Mouse (Mus musculus): ENCODE data around the gene 2310034G01Rik.

The 2310034G01Rik gene

GRCm38 (mm10) chr19:46350168-46350932 lies at the start of gene 2310034G01Rik:
Gene 2310034G01Rik (minus strand): TSS chr19:46350302.
- DNase-seq = peak; percentile 49 to 74

DNA sequence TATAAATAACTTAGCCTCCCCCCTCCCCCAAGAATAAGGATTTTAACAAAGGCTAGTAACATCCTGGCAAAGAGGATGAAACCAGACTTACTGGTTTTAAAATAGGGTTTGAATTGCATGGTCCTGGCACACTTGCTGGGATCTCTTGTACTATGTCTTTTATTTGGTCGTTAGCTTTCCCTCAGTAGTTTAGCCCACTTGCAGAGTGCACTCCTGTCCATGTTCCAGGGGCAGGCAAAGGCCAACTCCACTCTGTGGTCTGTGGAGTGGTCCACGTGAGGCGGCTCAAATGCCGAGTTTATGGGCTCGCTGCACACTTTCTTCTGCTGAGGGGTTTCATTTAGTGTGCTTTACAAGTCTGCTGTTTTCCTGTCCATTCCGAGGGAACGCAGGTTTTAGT lies 49.8 kb upstream of the 2310034G01Rik start:
- DNase-seq = no peak

- no peak for DNase-seq
These were observed 49.3 kb upstream of the 2310034G01Rik start for GRCm38 (mm10) chr19:46399372-46399771.

DNA sequence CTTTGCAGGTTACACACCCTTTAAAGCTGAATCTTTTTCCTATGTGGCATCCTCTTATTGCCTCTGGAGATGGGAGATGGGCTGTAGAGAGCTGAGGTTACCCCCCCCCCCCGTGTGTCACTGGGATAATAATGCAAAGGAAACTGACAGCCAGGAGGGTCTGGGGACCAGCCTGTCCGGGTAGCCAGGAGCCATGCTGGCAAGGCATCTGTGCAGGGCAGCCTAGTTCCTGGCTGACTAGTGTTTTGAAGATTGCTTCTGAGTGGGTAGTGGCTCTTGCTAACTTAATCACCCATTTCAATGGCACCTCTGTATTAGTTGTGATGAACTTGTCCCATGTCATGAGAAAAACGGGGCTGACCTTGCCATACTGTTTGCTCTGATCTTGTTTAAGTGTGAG lies 48.3 kb upstream of the 2310034G01Rik start:
- peak in 1 of 2 experiments; percentile 38 for DNase-seq

- peak in 1 of 2 experiments; percentile 38 for DNase-seq
These were observed 47.4 kb upstream of the 2310034G01Rik start for GRCm38 (mm10) chr19:46397436-46398001.

GRCm38 (mm10) chr19:46396686-46397435 lies 46.8 kb upstream of the 2310034G01Rik start, which contains the start of gene Sufu:
Gene Sufu (plus strand): TSS chr19:46396896.
- peak; percentile 98 for DNase-seq

DNA sequence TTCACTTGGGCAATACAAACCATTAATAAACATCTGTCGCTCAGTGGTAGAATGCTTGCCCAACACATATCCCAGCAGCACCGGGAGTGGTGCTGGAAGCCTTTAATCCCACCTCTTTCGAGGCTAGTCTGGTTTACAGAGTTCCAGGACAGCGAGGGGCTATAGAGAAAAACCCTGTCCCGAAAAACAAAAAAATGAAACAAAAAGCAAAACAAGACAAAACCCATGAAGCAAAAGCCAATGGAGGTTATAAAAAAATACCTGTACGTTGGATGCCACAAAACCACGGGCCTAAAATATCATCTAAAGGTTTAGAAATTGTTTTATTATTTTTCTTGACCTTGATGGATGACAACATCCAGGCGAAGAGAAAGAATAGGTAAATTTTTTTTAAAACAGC lies 46.0 kb upstream of the 2310034G01Rik start:
- DNase-seq = no peak

- DNase-seq = peak; percentile 97 to 98
These were observed 45.3 kb upstream of the 2310034G01Rik start, which contains the start of gene Actr1a for GRCm38 (mm10) chr19:46395109-46396009. Gene Actr1a (minus strand): TSS chr19:46395748.

- no peak for DNase-seq
These were observed 44.6 kb upstream of the 2310034G01Rik start for GRCm38 (mm10) chr19:46394712-46395108.

DNA sequence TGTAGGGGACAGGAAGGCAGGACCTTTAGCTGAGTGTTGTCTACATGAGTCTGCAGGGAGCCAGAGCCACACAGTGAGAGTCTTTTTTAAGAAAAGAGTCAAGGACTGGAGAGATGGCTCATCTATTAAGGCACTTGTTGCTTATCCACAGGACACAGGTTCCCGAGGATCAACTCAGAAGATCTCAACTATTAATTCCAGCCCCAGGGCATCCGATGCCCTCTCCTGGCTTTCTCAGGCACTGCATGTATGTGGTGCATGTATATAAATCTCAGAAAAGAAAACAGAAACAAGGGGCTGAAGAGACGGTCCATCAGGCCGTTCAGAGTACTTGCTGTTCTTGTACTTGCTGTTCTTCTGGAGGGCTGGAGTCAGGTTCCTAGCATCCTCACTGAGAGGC lies 41.9 kb upstream of the 2310034G01Rik start:
- peak in 1 of 2 experiments; percentile 61 for DNase-seq

- no peak for DNase-seq
These were observed 39.8 kb upstream of the 2310034G01Rik start for GRCm38 (mm10) chr19:46389872-46390271.

GRCm38 (mm10) chr19:46382275-46382674 lies 32.2 kb upstream of the 2310034G01Rik start:
- no peak for DNase-seq

DNA sequence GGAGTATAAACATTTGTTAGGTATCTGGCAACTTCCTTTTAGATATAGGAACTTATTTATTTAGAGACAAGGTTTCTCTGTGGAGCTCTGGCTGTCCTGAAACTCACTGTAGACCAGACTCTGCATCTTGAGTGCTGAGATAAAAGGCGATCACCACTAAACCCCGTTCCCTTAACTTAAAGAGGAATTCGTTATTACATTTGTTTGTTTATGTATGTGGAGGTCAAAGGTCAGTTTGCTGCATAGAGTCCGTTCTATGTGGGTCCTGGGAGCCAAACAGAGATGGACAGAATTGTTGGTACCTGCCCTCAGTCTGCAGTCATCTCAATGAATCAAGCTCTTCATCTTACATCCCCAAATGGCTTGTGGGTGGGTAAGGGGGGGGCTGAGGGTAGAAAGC lies 25.8 kb upstream of the 2310034G01Rik start:
- DNase-seq = no peak

- peak in 1 of 2 experiments; percentile 42 for DNase-seq
These were observed 25.4 kb upstream of the 2310034G01Rik start for GRCm38 (mm10) chr19:46375489-46375888.

GRCm38 (mm10) chr19:46374477-46375088 lies 24.5 kb upstream of the 2310034G01Rik start:
- DNase-seq = peak; percentile 44 to 48

- peak; percentile 76 to 83 for DNase-seq
These were observed 19.1 kb upstream of the 2310034G01Rik start for GRCm38 (mm10) chr19:46369204-46369603.

- no peak for DNase-seq
These were observed 17.9 kb upstream of the 2310034G01Rik start for GRCm38 (mm10) chr19:46367798-46368590.

DNA sequence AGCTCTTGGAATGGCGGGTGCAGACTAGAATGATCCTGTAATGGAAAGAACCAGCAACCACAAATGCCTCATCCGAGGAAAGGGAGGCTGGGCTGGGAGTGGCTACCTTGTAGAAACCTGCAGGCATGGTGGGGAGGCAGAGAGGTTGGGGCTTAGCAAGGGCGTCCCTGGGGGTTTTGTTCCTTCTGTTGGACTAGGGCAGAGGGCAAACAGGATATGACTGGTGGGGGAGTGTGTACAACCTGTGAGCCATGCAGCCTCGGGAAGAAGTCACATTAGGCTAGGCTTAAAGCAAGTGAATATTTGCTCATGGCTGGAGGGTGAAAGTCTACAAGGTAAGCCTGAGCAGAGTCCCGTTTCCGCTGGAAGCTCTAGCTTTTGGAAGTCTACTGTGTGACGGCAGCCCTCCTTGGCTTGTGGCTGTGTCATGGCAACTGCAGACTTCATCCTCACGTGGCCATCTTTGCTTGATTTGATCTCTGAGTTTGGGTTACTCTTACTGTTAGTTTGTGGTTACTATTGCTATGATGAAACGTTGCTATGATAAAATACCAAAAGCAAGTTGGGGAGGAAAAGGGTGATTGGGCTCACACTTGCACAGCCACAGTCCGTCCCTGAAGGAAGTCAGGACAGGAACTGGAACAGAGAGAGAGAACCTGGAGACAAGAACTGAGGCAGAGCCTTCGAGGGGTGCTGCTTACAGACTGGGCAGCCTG lies 13.3 kb upstream of the 2310034G01Rik start:
- no peak for DNase-seq

DNA sequence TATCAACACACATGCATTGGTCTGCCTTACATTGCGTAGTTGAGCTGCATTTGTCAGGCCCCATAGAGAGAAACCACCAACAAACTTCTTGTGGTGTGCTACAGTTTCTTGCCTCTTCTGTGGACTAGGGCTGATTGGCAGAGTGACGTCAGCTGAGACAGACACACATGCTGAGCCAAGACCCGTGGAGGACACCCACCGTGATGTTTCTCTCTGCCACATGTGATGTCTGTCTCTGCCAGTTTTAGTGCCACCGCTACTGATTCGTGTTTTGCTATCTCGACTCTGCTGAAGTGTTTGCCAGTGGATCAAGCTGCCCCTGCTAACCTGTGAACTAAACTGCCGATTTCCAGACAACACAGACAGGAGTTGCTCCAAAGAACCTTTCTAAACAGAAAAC lies 12.0 kb upstream of the 2310034G01Rik start:
- no peak for DNase-seq

DNA sequence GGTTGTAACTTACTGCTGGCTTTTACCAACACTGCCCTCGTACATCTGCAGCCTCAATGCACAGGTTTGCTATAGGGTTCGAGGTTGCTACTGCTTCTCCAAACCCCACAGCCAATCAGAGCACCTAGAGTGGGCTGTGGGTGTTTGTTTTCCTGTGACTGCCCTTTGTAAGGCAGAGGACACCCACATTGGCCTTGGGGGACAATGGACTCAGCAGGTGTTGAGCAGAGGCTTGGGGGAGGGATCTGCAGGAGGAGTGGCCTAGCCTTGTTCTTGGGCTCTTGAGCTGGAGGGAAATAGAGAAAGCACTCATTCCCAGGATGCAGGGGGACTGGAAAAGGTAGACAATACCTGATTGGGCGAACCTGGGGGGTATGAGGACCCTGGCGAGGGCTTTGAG lies 8.3 kb upstream of the 2310034G01Rik start:
- no peak for DNase-seq
